Mouse (Mus musculus) layer of hippocampus, postnatal 25 days (tissue): ENCODE results near the gene Ttbk1. TPM values are rescaled to one million over a fixed set of nuclear protein-coding genes. Genes with fewer than 3 reads are reported as not detected.
A peak's percentile ranks its signal among the peaks of the same experiment; 100 is the strongest.

Source experiments
- DNase-seq, 2 experiments: peaks; one replicate each; pipeline ENCODE4 v3.0.0; 2022; ENCODE audit warnings: mixed read lengths in 2 of 2, low spot score in 1 of 2; ENCODE audit errors: extremely low spot score in 1 of 2
- total RNA-seq, 2 experiments: library from RNA; stranded (reverse); gene quantifications; 2 replicates each; pipeline ENCODE4 v1.2.3; 2021

The Ttbk1 gene
- total RNA-seq, 2 experiments from 2014 or later, result 112 to 124 TPM

DNA sequence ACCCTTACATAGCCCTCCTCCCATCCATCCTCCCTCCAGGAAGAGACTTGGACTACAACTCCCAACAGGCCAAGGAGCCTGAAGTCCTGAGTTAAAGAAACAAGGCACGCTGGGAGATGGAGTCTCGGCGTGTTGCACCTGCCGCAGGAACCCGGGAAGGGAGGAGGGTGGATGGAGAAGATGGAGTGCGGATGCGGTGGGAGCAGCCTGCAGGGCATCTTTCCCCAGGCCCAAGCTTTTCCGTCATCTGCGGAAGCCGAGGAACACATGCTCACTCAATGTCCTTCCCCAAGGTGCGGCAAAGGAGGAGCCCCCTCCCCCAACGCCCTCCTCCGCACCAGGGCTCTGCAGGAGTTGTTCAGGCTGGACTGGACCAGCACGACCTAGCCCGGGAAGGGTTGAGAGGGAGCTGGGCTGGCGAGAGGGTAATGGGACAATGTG, 3.9 kb downstream of the Ttbk1 start:
- peak; percentile 44 to 46 for DNase-seq

DNA sequence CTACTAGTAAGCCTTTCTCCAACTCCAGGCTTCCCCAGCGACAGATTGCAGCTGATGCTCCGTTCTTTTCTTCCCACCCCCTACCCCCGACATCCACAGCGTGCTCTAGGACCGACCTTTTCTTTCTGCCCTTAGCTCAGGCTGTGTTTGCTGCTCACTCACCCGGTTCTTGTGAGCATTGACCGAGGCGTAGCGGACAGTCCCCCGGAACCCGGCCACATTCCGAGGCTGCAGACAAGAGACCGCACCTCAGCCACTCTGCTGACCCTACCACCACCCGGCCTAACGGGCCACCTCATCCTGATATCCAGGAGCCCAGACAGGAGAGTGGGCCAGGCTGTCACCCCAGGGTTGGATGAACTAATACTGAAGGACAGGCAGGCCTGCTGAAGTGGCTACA, 10.2 kb downstream of the Ttbk1 start:
- no peak for DNase-seq

DNA sequence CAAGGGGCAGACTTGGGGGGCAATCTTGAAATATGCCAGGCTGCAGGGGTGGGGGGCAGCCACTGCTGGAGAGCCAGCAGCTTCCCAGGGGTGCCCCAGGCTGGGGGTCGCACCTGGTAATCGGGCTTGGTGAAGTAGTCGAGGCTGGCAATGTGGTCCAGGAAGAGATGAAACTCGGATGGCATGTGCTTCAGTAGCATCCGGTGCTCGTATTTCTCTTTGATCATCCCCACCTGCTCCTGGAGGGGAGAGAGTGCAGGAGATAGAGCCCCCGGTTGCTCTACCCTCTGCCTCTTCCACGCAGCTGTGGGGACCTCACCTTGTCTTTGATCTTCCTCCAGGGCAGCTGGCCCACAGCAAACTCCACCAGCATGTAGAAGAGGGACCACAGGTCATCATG, 10.9 kb downstream of the Ttbk1 start:
- no peak for DNase-seq

DNA sequence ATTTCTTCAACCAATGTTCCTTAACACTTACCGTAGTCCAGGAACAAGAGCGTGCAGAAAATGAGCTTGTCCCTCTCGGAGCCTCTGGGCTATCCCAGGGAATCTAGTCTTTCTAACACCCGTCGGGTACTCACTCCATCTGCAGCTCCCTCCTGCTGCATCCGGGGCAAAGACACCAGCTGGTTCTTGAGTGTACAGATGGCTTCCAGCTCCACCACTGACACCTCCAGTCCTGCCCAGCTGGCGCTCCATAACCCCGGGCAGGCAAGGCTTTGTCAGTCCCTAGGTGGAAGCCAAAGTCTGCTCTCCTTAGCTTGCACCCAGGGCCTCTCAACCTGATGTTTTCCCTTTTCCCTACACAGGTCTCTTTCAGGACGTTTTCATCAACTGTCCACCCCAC, 19.6 kb downstream of the Ttbk1 start:
- DNase-seq, result no peak

DNA sequence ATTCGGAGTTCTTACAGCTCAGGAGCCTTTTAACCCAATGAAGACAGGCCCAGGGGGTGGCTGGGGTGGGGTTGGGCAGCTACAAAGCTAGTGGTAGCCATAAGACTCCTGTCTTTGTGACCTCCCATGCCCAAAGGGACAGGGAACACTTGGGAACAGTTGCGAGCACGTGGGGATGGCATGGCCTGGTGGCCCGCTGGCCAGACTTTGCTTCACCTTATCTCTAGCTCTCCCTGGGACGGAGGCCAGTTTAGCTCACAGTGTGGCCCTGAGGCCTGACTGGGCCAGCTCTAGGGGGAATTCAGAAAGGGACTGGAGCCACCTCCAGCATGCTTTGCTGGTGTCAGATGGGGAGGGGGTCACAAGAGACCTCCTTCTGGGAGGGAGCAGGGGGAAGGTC, 25.2 kb downstream of the Ttbk1 start:
- no peak for DNase-seq

DNA sequence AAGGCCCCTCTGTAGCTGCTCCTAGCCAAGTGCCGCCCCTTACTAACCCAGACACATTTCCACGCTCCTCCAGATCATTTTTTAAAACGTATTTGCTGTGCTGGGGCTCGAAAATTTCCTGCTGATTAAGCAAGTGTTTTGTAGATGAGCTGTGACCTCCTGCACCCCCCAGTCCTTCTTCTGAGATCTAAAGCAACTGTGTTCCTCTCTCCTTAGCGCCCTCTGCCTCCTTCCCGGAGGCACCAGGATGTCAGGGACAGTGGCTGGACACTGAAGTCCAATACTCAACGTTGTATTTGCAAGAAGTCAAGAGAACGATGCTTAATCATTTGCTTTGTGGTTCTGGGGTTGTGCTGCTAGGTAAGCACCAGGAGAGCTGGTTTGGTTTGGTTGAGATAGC, 26.1 kb downstream of the Ttbk1 start:
- no peak for DNase-seq

DNA sequence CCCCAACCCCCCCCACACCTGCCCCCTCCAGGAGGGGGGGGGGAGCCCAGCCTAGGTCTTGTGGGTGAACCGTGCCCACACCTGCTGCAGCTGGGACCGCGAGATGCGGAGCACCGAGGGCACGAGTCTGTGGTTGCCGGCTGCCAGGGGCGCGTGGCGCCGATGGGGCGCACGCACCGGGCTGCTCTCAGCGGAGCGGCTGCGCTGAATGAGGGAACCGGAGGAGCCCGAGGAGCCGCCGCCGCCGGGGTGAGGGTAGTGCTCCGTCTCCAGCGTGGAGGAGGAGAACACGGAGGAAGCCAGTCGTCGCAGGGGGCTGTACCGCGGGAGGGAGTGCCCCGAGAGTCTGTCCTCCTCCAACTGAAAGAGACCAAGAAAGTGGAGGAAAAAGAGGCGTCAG, 26.8 kb downstream of the Ttbk1 start:
- DNase-seq, result no peak

DNA sequence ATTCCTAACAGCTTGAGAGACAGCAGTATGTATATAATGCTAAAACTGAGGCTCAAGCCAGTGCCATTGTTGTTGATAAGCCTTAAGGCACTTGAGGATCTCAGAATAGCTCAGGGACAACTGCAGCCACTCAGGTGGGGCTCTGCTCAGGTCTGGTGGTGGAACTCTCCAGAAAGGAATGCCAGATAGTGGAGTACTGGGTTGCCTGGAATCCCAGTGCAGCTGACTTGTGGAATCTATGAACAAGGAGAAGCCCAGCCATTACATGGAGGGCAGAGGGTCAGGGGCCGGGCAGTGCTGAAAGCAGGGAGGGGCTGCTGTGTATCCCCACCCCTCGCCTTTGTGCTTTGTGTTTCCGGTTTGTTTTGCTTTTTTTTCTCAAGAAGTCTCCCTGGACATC, 29.0 kb downstream of the Ttbk1 start:
- DNase-seq, result no peak

DNA sequence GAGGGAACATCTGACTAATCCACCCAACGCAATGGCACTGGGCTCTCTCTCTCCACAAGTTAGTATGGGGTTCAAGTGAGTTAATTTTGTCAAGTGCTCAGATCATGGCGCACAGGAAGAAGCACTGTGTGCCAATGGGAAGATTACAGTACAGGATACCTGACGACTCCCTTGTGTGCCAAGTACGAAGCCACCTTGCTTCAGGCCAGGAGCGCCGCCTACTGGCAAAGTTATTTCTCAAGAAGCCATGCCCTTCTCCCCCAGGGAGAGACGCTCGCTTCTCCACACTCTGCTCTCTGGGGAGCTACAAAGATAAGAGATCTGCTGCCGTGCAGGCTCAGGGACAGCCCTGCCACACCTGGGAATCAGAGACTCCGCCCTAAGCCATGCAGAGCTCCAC, 29.7 kb downstream of the Ttbk1 start:
- peak in 1 of 2 experiments; percentile 63 for DNase-seq

DNA sequence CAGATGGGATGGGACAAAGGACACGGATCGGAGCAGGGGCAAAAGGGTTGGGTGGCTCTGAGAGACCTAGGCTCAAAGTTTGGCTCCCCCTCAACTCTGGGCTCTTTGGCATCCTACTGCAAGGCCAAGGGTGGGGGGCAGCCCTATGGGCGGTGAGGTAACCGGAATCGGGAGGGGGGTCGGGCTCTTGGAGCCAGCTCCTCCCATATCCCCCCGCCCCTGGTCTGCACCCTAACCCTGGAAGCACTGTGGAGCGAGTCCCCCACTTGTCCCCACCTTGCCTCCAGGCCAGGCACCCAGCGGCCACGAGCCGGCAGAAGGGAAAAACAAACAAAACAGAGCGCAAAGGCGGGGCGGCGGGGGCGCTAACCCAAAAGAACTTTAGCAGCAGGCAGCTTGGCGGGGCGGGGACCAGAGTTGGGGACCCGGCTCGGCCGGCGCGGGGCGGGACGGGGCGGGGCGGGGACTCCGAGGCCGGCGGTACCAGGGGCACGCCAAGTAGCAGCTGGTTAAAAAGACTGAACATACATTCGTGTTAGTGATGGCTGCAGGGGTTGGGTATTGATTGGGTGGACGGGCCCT, 32.3 kb downstream of the Ttbk1 start:
- peak in 1 of 2 experiments; percentile 35 for DNase-seq

DNA sequence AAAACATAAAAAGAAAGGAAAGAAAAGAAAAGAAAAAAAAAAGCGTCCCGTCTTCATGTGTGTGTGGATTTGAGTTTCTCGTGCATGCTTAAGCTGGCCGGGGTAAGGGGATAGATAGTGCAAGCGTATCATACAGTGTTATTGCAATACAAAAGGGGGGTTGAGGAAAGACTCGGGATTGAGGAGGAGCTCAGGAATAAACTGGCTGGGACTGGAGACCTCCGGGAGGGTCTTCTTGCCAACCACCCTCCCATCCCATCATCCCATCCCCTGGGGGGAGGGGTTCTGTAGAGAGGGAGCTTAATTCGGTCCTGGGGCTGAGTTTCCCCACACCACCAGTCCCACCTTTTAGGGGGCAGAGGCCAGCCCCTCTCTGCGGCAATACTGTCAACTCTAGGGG, 32.9 kb downstream of the Ttbk1 start:
- no peak for DNase-seq

DNA sequence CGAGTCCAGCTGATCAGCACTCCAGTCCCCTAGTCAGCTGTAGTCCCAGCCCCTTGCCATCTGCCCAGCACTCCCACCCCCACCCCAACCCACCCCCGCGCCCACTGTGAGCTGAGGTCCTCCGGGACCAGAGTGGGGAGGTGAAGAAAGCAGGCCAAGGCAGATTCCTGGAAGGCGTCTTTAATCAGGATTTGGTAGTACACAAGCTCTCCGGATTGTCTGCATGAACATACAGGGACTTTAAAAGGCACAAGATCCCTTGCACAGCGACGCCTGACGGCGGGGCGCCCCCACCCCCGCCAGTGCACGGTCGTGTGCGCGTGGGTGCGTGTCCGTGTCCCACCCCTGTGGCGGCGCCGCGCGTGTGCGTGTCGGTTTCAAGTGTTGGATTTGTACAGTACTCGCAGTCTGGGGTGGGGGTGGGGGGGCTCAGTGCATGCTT, 33.5 kb downstream of the Ttbk1 start:
- DNase-seq, result no peak

DNA sequence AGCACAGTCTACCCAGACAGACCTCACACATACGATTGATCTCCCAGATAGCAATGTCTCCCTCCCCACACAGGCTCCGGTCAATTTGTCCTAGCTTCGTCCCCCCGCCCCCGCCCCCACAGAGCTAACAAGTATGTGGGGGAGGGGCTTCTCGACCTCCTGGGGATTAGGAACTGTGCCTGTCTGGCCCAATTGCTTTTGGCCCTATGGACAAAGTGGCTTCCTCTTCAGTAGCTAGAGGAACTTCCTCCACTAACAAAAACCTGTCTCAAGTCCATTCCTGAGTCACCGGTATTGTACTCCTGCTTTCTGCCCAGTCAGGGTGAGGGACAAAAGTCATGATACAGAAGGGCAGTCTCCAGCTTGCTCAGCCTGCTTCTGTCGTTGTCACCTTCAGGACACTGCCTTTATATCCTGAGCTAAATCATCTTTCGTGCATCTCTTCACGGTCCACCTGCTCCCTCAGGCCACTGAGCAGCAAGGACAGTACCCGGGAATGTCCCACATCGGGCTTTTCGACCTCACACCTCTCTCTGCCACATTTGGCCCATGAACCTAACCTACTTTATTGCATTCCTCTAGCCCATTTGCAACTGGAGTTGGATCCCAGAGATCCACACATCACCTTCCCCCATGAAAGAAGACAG, 34.0 kb downstream of the Ttbk1 start:
- DNase-seq, result no peak

DNA sequence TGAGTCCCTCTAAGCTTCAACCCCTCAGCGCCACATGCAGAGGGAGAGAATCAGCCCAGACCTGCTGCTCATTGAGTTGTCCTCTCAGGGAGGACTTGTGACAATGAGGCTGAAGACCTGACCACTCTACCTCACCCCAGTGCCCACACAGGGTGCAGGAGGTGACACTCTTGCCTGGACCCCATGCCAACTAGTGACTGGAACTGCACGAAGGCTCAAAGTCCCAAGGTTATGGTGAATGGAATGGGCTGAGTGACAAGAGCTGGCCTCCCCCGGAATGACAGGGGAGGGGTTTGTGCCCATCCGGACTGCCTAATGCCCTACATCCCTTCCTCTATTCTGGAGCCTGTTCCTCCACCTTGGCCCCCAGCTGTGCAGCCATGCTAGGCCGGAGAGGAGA, 34.8 kb downstream of the Ttbk1 start:
- DNase-seq, result no peak

DNA sequence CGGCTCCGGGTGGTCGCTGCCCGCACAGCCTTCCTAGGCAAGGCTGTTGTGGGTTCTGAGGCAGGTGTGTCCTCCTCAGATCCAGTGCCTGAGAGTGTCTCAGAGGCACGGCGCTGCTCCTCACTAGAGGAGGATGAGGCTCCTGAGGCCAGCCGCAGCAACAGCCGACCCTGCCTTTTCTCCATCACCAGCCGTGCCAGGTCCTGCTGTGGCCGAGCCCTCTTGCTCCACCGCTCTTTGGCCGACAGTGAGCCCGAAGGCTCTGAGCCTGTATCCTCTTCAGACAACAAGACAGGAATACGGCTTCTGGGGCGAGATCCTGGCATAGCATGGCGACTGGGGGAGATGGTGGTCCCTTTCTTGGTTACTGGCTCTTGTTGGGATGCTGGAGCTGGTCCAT, 41.2 kb downstream of the Ttbk1 start:
- no peak for DNase-seq

DNA sequence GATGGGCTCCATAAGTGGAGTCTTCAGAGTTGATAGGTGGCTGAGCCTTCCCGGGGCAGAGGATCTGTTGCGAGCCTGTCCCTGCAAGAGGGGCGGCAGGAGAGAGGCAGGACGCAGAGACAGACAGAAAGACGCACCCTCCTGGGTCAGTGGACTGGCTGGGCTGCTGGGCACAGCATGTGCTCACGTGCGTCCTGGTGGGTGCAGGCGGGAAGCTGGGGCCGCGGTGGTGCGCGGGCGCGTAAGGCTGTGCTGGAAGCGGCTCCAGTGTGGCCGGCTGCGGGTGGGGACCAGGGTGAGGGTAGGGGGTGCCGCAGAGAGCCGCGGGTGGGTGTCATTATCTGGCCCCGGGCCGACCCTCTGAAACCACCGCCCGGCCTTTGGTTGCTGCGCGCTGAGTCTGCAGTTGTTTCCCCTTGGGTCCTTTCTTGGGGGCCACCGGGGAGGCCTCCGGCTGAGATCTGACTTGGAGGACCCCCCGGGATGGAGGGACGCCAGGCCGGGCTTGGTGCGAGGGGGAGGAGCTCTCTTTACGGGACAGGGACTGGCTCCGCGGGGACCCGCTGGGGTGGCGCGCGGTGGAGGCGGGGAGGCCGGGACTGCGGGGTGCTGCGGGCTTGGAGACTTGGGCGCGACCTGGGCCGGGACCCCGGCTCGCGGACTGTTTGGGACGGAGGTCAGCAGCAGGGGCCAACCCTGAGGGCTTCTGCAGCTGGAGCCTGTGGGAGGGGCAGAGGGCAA, 42.5 kb downstream of the Ttbk1 start:
- no peak for DNase-seq

DNA sequence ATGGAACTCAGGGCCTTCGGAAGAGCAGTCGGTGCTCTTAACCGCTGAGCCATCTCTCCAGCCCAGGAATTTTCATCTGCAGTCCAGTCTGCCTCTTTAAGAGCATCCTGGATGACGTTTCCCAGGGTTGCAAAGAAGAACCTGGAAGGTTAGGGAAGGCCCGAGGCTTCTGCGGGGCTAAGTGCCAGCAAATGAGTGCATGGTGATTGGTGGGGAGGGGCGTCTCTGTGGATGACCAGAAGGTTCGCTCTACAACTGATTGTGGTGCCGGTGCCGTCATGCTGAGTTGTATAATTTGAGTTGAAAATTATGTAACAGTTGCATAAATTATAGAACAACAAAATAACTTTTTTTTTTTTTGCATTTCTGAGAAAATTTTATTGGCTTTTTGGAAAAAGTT, 48.3 kb downstream of the Ttbk1 start:
- DNase-seq, result no peak

DNA sequence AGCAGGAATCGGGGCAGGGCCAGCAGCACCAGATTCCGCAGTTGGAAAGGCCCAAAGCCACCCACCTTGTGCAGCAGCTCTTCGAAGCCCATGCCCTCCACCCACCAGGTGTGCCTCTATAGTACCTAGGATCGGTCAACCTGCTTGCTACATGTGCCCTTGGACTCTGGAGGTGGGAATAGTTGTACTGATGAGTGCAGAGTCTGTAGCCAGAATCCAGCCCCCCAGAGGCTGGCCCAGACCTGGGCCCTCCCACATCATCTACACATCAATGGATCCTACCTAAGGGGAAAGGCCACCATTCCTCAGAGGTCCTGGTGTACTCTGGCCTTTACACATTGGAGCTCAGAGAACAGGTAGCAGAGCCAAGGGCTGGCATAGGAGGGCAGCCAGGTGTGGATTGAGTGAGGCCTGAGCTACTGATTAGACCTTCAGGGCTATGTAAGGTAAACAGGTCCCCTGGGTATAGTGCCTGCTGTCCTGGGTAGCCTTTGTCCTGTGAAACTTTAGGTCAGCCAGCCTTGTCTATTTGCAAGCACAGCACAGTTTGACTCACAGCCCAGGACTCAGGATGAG, 49.1 kb downstream of the Ttbk1 start, which contains the start of gene Slc22a7:
Gene Slc22a7, minus strand, starts transcription at position 160 of the 576 bp plus-strand sequence.
- no peak for DNase-seq

DNA sequence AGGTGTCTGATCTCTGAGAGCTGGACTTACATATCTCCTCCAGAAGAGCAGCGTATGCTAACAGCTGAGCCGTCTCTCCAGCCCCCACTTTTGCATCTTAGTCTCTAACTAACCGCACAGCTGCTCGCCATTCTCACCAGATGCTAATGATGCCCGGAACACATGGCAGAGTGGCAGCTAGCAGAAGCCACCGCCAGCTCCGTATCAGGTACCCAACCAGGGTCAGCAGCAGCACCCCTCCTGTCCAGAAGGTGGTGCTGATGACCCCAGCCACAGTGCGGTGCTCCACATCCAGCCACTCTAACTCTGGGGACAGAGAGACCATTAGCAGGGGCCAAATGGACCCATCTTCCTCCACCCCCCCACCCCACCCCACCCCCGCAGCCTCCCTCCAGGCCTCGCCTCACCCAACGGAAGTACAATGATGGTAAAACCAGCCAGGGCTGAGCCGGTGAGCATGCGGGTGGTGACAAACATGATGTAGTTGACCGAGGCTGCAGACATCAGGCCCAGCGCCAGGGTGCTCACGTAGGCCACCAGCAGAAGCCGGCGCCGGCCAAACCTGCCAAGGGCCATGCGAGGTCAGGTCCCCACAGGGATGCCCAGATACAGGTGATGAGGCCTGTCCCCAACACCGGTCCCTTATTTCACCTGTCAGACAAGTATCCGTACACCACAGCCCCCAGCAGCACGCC, 50.7 kb downstream of the Ttbk1 start:
- DNase-seq, result no peak

DNA sequence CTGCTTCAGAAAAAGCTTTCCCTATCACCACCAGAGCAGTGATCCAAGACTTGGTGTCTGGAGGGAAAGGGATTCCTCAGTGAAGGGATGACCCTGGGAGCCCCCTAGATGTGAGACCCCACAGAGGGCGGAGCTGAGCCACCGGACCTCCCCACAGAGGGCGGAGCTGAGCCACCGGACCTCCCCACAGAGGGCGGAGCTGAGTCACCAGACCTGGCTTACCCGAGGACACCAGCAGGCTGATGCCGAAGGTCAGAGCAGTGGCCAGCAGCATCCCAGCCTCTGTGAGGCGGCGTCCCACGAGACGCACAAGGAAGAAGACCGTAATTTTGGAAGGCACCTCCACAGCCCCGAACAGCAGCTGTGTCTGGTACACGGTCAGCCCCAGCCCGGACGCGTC, 53.8 kb downstream of the Ttbk1 start:
- DNase-seq, result no peak
